Mouse (Mus musculus): ENCODE results near the gene A4gnt.
A peak's percentile ranks its signal among the peaks of the same experiment; 100 is the strongest.
"Not testable (repeated sequence)": the region's sequence is repeated elsewhere in the genome, so short reads cannot be mapped to it uniquely, and the experiment has no call there.

The A4gnt gene

DNA sequence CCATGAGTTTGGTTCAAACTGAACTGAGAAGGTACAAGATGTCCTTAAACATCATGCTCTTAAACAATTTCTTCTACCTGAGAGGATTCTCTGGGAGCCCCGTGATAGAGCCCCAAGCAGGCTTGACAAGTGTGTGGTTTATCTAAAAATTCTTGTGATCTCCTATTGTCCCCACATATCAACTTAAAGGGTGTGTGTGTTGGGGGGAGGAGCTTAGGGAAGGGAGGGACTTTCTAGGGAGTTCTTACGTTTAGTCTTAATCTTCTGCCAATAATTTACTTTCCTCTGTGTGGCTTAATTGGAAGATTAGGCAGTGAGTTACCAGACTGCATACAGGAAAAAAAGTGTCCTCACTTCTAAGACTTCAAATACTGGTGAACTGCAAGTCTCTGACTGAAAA, at the start of gene A4gnt:
A4gnt (plus strand) TSS at position 301 of the 400 bp plus-strand sequence.
- DNase-seq (ENCODE audit: low spot score): no peak

DNA sequence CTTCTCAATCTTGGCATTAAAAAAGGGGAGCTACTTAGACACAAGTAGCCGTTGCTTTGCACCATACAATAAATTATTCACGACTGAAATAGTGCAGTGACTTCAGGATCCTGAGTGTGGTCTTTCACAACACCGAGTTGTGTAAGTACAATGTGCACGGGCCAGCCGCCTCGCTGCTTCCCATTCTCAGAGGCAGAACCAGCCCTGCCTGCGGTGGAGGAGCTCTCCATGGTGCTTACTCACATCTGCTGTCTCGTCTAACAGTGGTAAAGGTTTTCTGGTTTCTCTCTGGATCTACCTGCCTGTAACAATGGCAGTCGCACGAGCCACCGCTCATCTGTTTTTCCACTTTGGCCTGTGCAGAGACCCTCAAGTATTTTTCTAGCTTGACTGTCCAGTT, 48.6 kb upstream of the A4gnt start:
- DNase-seq (ENCODE audit: low spot score): peak; percentile 73

- DNase-seq (ENCODE audit: low spot score): no peak
These were observed 44.3 kb upstream of the A4gnt start for GRCm38 (mm10) chr9:99568023-99568346.

GRCm38 (mm10) chr9:99568347-99569070, 43.8 kb upstream of the A4gnt start, which contains the start of gene Armc8:
Armc8 (minus strand) TSS chr9:99568899.
- peak; percentile 91 for DNase-seq (ENCODE audit: low spot score)

DNA sequence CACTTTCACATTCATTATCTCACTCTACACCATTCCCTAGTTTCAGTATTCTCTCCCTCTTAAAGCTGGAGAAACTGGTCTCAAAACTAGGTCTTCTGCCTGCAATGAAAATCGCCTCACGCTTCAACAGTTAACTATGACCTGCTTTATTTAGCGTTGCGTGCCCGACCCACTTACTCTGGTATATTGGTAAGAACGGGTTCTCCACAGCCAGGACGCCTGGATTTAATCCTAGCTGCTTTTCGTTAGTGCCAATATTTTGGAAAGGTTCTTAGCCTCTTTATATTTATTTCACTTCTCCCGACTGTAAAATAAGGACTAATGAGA, 43.3 kb upstream of the A4gnt start:
- peak; percentile 29 for DNase-seq (ENCODE audit: low spot score)

GRCm38 (mm10) chr9:99575677-99576480, 36.4 kb upstream of the A4gnt start, which contains the start of gene Dbr1:
Dbr1 (plus strand) TSS chr9:99575799.
- peak; percentile 94 for DNase-seq (ENCODE audit: low spot score)

GRCm38 (mm10) chr9:99580655-99581054, 31.6 kb upstream of the A4gnt start:
- DNase-seq (ENCODE audit: low spot score): peak; percentile 26

DNA sequence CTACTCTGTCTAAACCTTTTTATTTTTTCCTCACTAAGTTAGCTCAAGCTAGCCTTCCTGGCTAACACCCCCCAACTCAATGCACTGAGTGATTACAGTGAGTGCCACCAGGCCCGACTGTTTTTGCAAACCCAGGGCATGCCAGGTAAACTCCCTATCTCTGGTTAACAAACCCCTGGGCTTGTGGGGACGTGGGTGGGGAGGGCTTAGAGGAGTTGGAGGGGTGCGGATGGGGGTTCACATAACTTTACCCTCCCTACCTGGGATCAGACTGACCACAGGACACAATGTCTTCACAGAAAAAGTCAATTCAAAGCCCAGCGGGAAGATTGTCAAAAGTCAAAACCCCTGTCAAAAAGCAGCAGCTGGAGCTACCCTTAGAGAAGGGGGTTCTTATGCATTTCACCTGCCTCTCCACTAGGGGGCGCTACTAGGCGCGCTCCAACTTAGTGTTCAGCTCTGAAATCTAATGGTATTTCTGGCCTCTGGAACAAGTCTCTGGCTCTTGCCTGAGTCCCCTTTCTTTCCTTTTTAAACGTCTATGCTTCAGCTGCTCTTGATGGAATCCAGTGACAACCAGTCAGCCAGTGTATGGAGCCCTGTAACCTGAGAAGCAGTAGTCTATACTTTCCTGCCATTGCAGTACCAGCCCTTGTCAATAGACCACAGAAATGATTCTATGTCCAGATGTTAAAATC, 24.6 kb upstream of the A4gnt start:
- DNase-seq (ENCODE audit: low spot score): peak; percentile 66

DNA sequence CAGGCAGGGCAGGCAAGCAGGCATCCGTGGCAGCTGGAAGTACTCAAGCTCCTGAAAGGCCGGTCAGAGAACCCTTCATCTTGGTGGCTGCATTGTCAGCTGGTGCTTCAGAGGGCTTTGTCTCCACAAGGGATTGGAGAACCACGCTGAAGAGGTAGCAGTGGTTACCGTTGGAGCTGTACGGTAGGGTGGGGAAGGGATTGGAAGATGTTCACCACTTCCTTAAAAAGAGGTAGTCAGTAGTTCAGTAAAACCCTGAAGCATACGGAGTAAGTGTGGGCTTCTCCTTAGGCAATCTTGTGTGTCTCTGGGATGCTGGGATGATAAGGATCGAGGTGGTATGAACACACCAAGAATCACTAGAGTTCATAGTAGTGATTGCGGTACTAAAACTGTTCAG, 21.2 kb upstream of the A4gnt start:
- DNase-seq (ENCODE audit: low spot score): no peak

GRCm38 (mm10) chr9:99599127-99599526, 13.2 kb upstream of the A4gnt start:
- DNase-seq (ENCODE audit: low spot score): not testable (repeated sequence)

GRCm38 (mm10) chr9:99603566-99603965, 8.7 kb upstream of the A4gnt start:
- no peak for DNase-seq (ENCODE audit: low spot score)

- DNase-seq (ENCODE audit: low spot score): no peak
These were observed 7.4 kb downstream of the A4gnt start for GRCm38 (mm10) chr9:99619688-99620087.

- DNase-seq (ENCODE audit: low spot score): no peak
These were observed 7.9 kb downstream of the A4gnt start for GRCm38 (mm10) chr9:99620196-99620595.

GRCm38 (mm10) chr9:99622034-99622433, 9.7 kb downstream of the A4gnt start:
- DNase-seq (ENCODE audit: low spot score): no peak

DNA sequence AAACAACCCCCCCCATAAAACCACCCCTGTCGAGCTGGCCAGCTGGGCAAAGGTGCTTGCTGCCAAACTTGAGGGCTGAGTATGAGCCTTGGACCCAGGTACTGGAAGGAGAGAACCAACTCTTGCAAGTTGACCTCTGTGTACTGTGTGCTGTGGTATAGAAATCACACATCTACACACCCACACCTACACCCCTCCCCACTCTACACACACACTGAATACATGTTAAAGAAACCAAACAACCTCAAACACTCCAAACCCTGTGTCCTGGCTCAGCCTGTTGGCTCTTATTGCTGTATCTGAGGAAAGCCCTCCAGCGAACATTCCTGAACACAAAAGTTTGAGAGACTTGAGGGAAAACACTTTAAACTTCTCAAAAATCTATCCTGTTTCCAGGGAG, 10.7 kb downstream of the A4gnt start:
- no peak for DNase-seq (ENCODE audit: low spot score)

DNA sequence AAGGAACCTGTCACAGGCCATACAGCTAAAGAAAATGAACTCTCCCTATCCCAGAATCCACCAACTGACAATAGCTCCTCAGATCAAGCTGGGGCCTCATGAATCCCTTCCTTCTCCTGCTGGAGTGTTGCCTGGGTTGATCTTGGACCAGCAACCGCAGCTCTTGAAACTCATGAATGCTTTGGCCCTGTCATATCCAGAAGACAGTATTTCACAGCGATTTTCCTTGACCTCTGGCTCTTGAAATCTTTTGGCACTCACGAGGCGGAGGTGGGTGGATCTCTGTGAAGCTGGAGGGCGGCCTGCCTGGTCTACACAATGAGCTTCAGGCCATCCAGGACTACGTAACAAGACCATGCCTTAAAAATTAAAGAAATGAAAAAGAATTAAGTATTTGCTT, 11.8 kb downstream of the A4gnt start:
- DNase-seq (ENCODE audit: low spot score): no peak

DNA sequence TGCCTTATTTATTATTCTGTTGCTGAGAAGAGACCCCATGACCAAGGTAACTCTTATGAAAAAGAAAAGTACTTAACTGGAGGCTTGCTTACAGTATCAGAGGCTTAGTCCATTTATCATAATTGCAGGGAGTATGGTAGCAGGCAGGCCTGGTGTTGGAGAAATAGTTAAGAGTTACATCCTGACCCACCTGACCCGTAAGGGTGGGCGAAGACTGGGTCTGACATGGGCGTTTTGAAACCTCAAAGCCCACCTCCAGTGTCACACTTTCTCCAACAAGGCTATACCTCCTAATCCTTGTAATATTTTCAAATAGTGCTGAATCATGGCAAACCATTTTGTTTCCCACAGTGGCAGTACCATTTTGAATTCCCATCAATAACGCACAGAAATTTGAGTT, 16.3 kb downstream of the A4gnt start:
- DNase-seq (ENCODE audit: low spot score): no peak

DNA sequence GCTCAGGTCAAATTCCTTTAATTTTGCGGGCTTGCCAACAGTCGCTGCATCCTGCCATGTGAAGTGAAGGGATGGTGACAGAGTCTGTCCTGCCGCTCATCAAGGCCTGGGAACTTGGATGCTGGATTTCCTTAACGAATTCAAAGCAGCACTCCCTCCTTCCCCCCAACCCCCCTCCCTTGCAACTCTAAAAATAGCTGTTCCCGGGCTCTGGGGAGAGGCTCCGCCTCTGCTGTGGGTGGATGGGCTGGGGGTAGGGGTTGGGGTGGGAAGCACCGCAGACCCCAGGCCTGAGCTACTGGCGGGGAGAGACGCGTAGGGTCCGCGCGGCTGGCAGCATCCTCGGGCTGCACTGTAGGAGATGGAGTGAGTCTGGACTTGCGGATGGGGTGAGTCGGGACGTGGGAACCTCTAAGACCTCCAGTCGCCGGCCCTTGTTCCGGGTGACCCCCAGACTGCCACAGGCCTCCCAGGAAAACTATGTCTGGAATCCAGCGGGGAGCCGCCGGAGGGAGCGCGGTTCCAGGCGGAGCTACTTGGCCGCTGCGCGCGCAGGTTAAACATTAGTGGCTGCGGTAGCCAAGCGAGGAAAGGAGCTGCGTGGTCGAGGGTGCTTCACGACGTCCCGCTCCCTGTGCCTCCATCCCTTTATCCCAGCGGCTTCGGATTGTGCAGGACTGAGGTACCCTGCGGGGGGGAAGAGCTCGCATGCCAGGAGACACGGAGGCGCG, 17.1 kb downstream of the A4gnt start, which contains the start of gene Dzip1l:
Dzip1l (plus strand) TSS at position 216 of the 731 bp plus-strand sequence.
- peak; percentile 80 for DNase-seq (ENCODE audit: low spot score)

DNA sequence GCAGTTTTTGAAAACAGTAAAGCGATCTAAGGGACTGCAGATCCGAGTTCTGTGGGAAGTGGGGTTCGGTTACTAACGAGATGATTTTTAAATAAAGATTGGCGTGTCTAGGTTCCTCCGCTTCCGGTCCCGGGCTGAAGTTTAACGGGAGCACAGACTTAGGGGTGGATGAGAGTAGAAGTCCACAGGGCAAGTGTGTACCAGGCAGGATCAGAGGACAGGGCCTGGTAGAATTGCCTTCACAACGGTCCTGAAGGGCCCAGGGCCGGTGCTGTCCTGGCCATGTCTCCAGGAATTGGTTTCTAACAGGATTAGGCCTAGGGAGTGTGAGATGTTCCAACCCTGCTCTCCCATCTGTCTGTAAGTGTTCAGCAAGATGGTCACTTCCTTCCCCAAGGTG, 17.8 kb downstream of the A4gnt start:
- peak; percentile 19 for DNase-seq (ENCODE audit: low spot score)

DNA sequence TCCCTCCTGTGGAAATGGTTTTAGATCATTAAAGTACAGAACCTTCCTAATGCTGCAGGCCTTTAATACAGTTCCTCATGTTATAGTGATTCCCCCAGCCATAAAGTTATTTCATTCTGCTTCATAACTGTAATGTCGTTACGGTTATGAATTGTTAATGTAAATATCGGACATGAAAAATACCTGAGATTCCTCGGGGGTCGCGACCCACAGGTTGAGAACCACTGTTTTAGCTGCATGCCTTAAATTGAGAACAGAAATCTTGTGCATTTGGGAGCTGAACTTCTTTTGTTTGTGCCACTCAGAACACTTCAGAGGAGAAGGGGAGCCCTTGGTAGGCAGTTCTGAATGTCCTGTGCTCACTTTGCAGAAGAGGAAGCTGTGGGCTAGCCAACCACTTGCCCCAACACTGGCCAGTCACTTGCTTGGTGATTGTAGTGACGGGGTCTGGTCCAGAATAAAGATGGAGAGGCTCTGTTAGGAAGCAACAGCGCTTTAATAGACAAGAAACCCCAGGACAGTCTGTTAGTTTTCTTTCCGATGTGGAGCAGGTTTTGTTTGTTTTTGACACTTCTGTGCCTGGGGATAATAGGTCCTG, 18.3 kb downstream of the A4gnt start:
- DNase-seq (ENCODE audit: low spot score): no peak

- no peak for DNase-seq (ENCODE audit: low spot score)
These were observed 19.5 kb downstream of the A4gnt start for GRCm38 (mm10) chr9:99631781-99632180.

DNA sequence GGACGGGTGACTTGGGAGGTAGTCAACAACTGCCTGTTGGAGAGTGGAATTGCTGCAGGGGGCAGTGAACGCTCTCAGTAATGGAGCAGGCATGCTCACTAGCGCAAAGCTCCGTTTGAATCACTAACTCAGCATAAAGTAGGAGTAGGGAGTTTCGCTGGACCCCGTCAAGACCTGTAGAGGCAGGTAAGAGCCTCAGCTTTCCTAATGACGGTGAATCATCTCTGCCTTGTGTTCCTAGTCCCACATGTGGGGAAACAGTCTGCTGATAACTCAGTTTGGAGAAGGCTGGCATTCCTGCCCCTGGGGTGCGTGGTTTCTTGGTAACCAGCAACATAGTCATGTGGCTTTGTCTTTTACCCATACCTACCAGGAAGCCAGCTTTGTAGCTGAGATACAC, 20.0 kb downstream of the A4gnt start:
- DNase-seq (ENCODE audit: low spot score): peak; percentile 66
